Mouse (Mus musculus): ENCODE results near the gene Syap1.

DNA sequence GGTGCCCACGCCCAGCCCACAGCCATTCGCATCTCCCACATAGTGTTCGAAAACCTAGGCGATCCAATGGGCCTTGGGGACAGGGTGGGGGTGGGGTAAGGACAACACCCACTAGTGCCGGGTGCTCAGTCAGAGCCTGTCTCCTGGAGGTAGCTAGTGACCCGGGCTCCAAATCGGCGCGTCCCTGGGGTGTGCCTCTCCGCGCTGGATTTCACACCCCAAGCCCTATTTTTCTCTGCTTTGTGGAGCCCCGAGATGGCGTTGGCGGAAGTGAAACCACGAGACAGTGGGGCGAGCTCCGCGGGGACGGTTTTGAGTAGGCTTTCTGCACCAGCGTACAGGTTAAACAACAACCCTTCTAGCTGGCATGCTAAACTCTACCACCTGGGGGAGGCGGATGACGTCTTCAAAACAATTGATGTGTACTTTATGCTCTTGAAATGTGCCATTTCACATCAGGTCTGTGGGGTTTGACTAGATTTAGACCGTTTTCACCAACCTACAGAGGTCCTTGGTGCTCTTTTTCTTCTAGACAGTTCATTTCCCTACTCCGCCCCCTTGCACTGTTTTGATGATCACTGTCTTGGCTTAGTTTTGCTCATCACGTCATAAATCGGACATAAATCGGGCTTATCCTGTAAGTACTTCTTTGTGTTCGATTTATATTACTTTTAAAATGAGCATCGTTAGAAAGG lies 13.9 kb upstream of the Syap1 start:
- no peak for TF ChIP-seq CTCF (IDR thresholded peaks at IDR 0.05; ENCODE audit: low read depth, low read length)
- no peak for TF ChIP-seq POLR2A (IDR thresholded peaks at IDR 0.05; ENCODE audit: borderline replicate concordance, low read depth, low read length)
